Mouse (Mus musculus) forebrain, embryonic 16.5 days (tissue): ENCODE data around the gene Fhod1. TPM values are rescaled to one million over a fixed set of nuclear protein-coding genes. Genes with fewer than 3 reads are reported as not detected.

Experiments
- ATAC-seq: fragments of 200-750 bp; cut with Nextera tagmentation; 2 replicates; pipeline ENCODE4 v1.8.0; 2017; ENCODE audit warnings: mild to moderate bottlenecking, moderate library complexity
- H3K27ac ChIP-seq: fragments of 300-500 bp; sonication (generic); 2 replicates; pipeline ENCODE4 v1.5.1; 2014; ENCODE audit warnings: low read length, control low read depth
- H3K27me3 ChIP-seq: fragments of 300-500 bp; sonication (generic); replicated peaks from 2 replicates; pipeline ENCODE4 v1.6.1; 2014; ENCODE audit warnings: low read length; ENCODE audit not compliant: control insufficient read depth, insufficient read depth
- H3K36me3 ChIP-seq: fragments of 300-500 bp; sonication (generic); 2 replicates; pipeline ENCODE4 v1.6.1; 2014; ENCODE audit not compliant: control insufficient read depth, insufficient read depth
- H3K4me1 ChIP-seq: fragments of 300-500 bp; sonication (generic); replicated peaks from 2 replicates; pipeline ENCODE4 v1.6.1; 2014; ENCODE audit warnings: low read length; ENCODE audit not compliant: control insufficient read depth, insufficient read depth
- H3K4me2 ChIP-seq: fragments of 300-500 bp; sonication (generic); 2 replicates; pipeline ENCODE4 v1.6.1; 2014; ENCODE audit warnings: mild to moderate bottlenecking, low read length, control low read depth
- H3K4me3 ChIP-seq: fragments of 300-500 bp; sonication (generic); replicated peaks from 2 replicates; pipeline ENCODE4 v1.5.1; 2014; ENCODE audit warnings: mild to moderate bottlenecking, low read length, control low read depth
- H3K9ac ChIP-seq: fragments of 300-500 bp; sonication (generic); replicated peaks from 2 replicates; pipeline ENCODE4 v1.6.1; 2014; ENCODE audit warnings: low read depth, low read length, control low read depth
- H3K9me3 ChIP-seq: fragments of 300-500 bp; sonication (generic); 2 replicates; pipeline ENCODE4 v1.6.1; 2016; ENCODE audit warnings: low read length; ENCODE audit not compliant: control insufficient read depth
- WGBS: fragments of 180-500 bp; shearing (Covaris S2); extraction: QIAGEN DNeasy Blood & Tissue Kit; methylation state at CpG from one replicate; pipeline ENCODE4 v1.1.7; 2014; 5-methylcytosine and 5-hydroxymethylcytosine counted together
- microRNA counts: library from miRNA; unstranded; fragments of <30 nt; microRNA quantifications from one replicate; lab custom pipeline; 2016
- microRNA-seq: library from miRNA; unstranded; fragments of <30 nt; microRNA quantifications from one replicate; pipeline ENCODE4, GENCODE M21; 2017
- polyA plus RNA-seq: library from polyadenylated mRNA; unstranded; fragments of >200 nt; fragmentation: Nextera tagmentation; extraction: Ambion mirVana; gene quantifications from 2 replicates; pipeline ENCODE4 v1.2.1, GENCODE M21; 2015

Fhod1 gene
- polyA plus RNA-seq, 1 experiment from 2014 or later: 0.43 TPM

- ATAC-seq: 0 out of 2 replicates have a peak, but pooled peaks have one; percentile 8
These were observed 64.7 kb downstream of the Fhod1 start for GRCm38 (mm10) chr8:105283074-105283473.

GRCm38 (mm10) chr8:105282239-105282638 lies 65.5 kb downstream of the Fhod1 start:
- 97% methylated on average over 4 of the region's 4 CpGs for WGBS

More at GRCm38 (mm10) chr8:105283074-105283473, 64.7 kb downstream of the Fhod1 start:
- peaks cover 10% of the 10 kb centered on the region; the same call in 1 of the 2 replicates for H3K36me3 ChIP-seq
- WGBS: 19% methylated on average over 23 of the region's 23 CpGs
- no peak overlapping the region for H3K4me3 ChIP-seq
- H3K4me1 ChIP-seq: peaks cover 38% of the 10 kb centered on the region
- H3K4me2 ChIP-seq: no peak overlapping the region
- no peak overlapping the region for H3K9ac ChIP-seq
- peaks cover 7% of the 10 kb centered on the region for H3K27me3 ChIP-seq
- no peaks in the 10 kb centered on the region for H3K9me3 ChIP-seq
- H3K27ac ChIP-seq: no peak overlapping the region

GRCm38 (mm10) chr8:105281821-105282220 lies 65.9 kb downstream of the Fhod1 start:
- 91% methylated on average over 12 of the region's 12 CpGs for WGBS
- Histone ChIP-seq H3K27me3 (peaks cover 18% of the 10 kb centered on the region), H3K4me3 (no peak overlapping the region), H3K4me1 (peaks cover 26% of the 10 kb centered on the region), H3K9me3 (no peaks in the 10 kb centered on the region), H3K36me3 (peaks cover 10% of the 10 kb centered on the region; the same call in 1 of the 2 replicates), H3K9ac (no peak overlapping the region), H3K27ac (no peak overlapping the region), H3K4me2 (no peak overlapping the region)
- ATAC-seq: no peak

More at GRCm38 (mm10) chr8:105282239-105282638, 65.5 kb downstream of the Fhod1 start:
- no peak for ATAC-seq
- H3K9me3 ChIP-seq: no peaks in the 10 kb centered on the region
- no peak overlapping the region for H3K4me3 ChIP-seq
- H3K4me2 ChIP-seq: no peak overlapping the region
- peaks cover 14% of the 10 kb centered on the region for H3K27me3 ChIP-seq
- peaks cover 30% of the 10 kb centered on the region for H3K4me1 ChIP-seq
- H3K36me3 ChIP-seq: peaks cover 10% of the 10 kb centered on the region; the same call in 1 of the 2 replicates
- no peak overlapping the region for H3K9ac ChIP-seq
- H3K27ac ChIP-seq: no peak overlapping the region

- 73% methylated on average over 3 of the region's 3 CpGs for WGBS
- Histone ChIP-seq H3K4me1 (peaks cover 23% of the 10 kb centered on the region), H3K4me2 (no peak overlapping the region), H3K27ac (no peak overlapping the region), H3K9me3 (no peaks in the 10 kb centered on the region), H3K27me3 (peaks cover 28% of the 10 kb centered on the region), H3K36me3 (peaks cover 10% of the 10 kb centered on the region; the same call in 1 of the 2 replicates), H3K9ac (no peak overlapping the region), H3K4me3 (no peak overlapping the region)
- ATAC-seq: no peak
These were observed 67.2 kb downstream of the Fhod1 start for GRCm38 (mm10) chr8:105280567-105280966.

MicroRNA genes within 50 kb of the gene (microRNA counts, 519-probe panel; counts per million panel counts)
- microRNA mmu-miR-328 (lab: Ali Mortazavi, UCI): 2,419 counts per million, percentile 57 among the panel's probes with 10 or more counts

Small RNAs within 50 kb of the gene (microRNA-seq; reads per million reads assigned to microRNA genes)
- gene Gm27320: not detected
- 363 reads per million, percentile 70 among the genes with 10 or more reads in this experiment for gene Mir328

Other genes starting within 250 kb of the Fhod1 start
- 0.11 and 0.29 TPM in 2 replicates for gene Ces4a, start 216.2 kb downstream of the Fhod1 start, polyA plus RNA-seq
- gene Cbfb, start 177.3 kb downstream of the Fhod1 start, polyA plus RNA-seq: 34.2 and 40.1 TPM in 2 replicates
- 34.3 and 35.7 TPM in 2 replicates for gene D230025D16Rik, start 122.8 kb downstream of the Fhod1 start, polyA plus RNA-seq
- 3.8 and 4.3 TPM in 2 replicates for gene B3gnt9, start 92.8 kb downstream of the Fhod1 start, polyA plus RNA-seq
- gene Tradd, start 83.3 kb downstream of the Fhod1 start, polyA plus RNA-seq: 23.4 and 27.3 TPM in 2 replicates
- 0.83 and 0.96 TPM in 2 replicates for gene Fbxl8, start 83.3 kb downstream of the Fhod1 start, polyA plus RNA-seq
- gene Hsf4, start 78.2 kb downstream of the Fhod1 start, polyA plus RNA-seq: 0.25 TPM in 1 of 2 replicates, not detected in the other
- gene Nol3, start 71.8 kb downstream of the Fhod1 start, polyA plus RNA-seq: 1.5 and 2.8 TPM in 2 replicates
- gene 4931428F04Rik, start 58.1 kb downstream of the Fhod1 start, polyA plus RNA-seq: 110 and 125 TPM in 2 replicates
- gene Exoc3l, start 51.9 kb downstream of the Fhod1 start, polyA plus RNA-seq: 12.5 and 12.9 TPM in 2 replicates
- gene E2f4, start 50.3 kb downstream of the Fhod1 start, polyA plus RNA-seq: 44.9 and 46.8 TPM in 2 replicates
- gene Elmo3, start 42.4 kb downstream of the Fhod1 start, polyA plus RNA-seq: 0.76 and 1.3 TPM in 2 replicates
- gene Lrrc29, start 21.7 kb downstream of the Fhod1 start, polyA plus RNA-seq: 0.36 and 0.99 TPM in 2 replicates
- gene Tmem208, start 21.6 kb downstream of the Fhod1 start, polyA plus RNA-seq: 111 and 126 TPM in 2 replicates
- 6.3 and 10.3 TPM in 2 replicates for gene Slc9a5, start 890 bp upstream of the Fhod1 start, polyA plus RNA-seq
- gene Plekhg4, start 25.3 kb upstream of the Fhod1 start, polyA plus RNA-seq: 1.3 and 1.9 TPM in 2 replicates
- gene Kctd19, start 65.5 kb upstream of the Fhod1 start, polyA plus RNA-seq: not detected in 2 replicates
- 0.37 and 0.80 TPM in 2 replicates for gene Lrrc36, start 65.6 kb upstream of the Fhod1 start, polyA plus RNA-seq
- 28.9 and 56.5 TPM in 2 replicates for gene Tppp3, start 123.6 kb upstream of the Fhod1 start, polyA plus RNA-seq
- 26.3 and 33.3 TPM in 2 replicates for gene Zdhhc1, start 148.9 kb upstream of the Fhod1 start, polyA plus RNA-seq
- gene Hsd11b2, start 170.8 kb upstream of the Fhod1 start, polyA plus RNA-seq: 0.35 and 0.48 TPM in 2 replicates
- gene Atp6v0d1, start 218.1 kb upstream of the Fhod1 start, polyA plus RNA-seq: 193 and 203 TPM in 2 replicates